Comparison of ENCODE assay signal across 8 mouse cellular contexts in genomic region chr17:35234903-35235302, GRCm38 (mm10). TPM values are rescaled to one million over a fixed set of nuclear protein-coding genes. Genes with fewer than 3 reads are reported as not detected.
DNase-seq lines count a peak whose midpoint lies in the region; ATAC-seq and TF ChIP-seq lines count a peak whose summit lies in the region.

No protein-coding gene starts in this region.

- TF ChIP-seq EP300 in heart, adult 2 months (IDR thresholded peaks at IDR 0.05; ENCODE audit: insufficient read depth, low read depth, low read length), result no peak
- no peak for TF ChIP-seq EP300 in stomach, postnatal 0 days (optimal IDR thresholded peaks at IDR 0.05)

- peak overlapping the region; percentile 92 for H3K9ac ChIP-seq in heart, adult 2 months (ENCODE audit: low read depth, low read length)
- peak overlapping the region; percentile 83 for H3K9ac ChIP-seq in forebrain, embryonic 16.5 days (replicated peaks; ENCODE audit: low read depth, low read length)
- H3K9ac ChIP-seq in stomach, postnatal 0 days (ENCODE audit: low read length), result peak overlapping the region; percentile 86

- DNase-seq in heart, adult 2 months, result peak; percentile 65 to 73
- DNase-seq in heart, adult 8-10 months (ENCODE audit: low spot score), result no peak
- DNase-seq in adrenal gland, postnatal 36 days, result peak; percentile 59 to 69
- DNase-seq in kidney, adult 9 months, result peak; percentile 41
- peak; percentile 69 to 78 for DNase-seq in lung, postnatal 4 days
- peak; percentile 66 for DNase-seq in stomach, postnatal 0 days (ENCODE audit: low spot score)
- DNase-seq in layer of hippocampus, postnatal 14 days (ENCODE audit: low spot score in 2 of 2), result no peak

- WGBS in heart, adult 2 months, result under 1% methylated on average over 31 of the region's 31 CpGs
- WGBS in forebrain, embryonic 16.5 days, result 9% methylated on average over 31 of the region's 31 CpGs
- 4% methylated on average over 31 of the region's 31 CpGs for WGBS in stomach, postnatal 0 days

- peak overlapping the region; percentile 94 for H3K27ac ChIP-seq in heart, adult 2 months
- H3K27ac ChIP-seq in forebrain, embryonic 16.5 days (ENCODE audit: low read length), result peak overlapping the region; percentile 97
- H3K27ac ChIP-seq in stomach, postnatal 0 days (replicated peaks), result peak overlapping the region; percentile 97

- H3K4me1 ChIP-seq in heart, adult 2 months (ENCODE audit: control insufficient read depth, insufficient read depth, low read length), result peaks cover 5% of the 10 kb centered on the region; the same call in 1 of the 2 replicates
- peaks cover 33% of the 10 kb centered on the region for H3K4me1 ChIP-seq in forebrain, embryonic 16.5 days (replicated peaks; ENCODE audit: control insufficient read depth, insufficient read depth, low read length)
- peaks cover 2% of the 10 kb centered on the region for H3K4me1 ChIP-seq in stomach, postnatal 0 days (replicated peaks; ENCODE audit: control insufficient read depth, insufficient read depth)

- no peak for ATAC-seq in forebrain, embryonic 16.5 days
- ATAC-seq in stomach, postnatal 0 days (ENCODE audit: low FRiP score, low TSS enrichment), result 0 out of 2 replicates have a peak, but pooled peaks have one; percentile 5

- TF ChIP-seq POLR2A in heart, adult 2 months (IDR thresholded peaks at IDR 0.05; ENCODE audit: insufficient read depth, low read depth, low read length), result no peak

- H3K4me3 ChIP-seq in heart, adult 2 months, result peak overlapping the region; percentile 67
- peak overlapping the region; percentile 65 for H3K4me3 ChIP-seq in forebrain, embryonic 16.5 days (replicated peaks; ENCODE audit: low read length)
- peak overlapping the region; percentile 56 for H3K4me3 ChIP-seq in stomach, postnatal 0 days (ENCODE audit: low read depth, low read length)

- H3K79me2 ChIP-seq in heart, adult 2 months (replicated peaks; ENCODE audit: control insufficient read depth, insufficient read depth, low read length), result peaks cover 2% of the 10 kb centered on the region

- H3K9me3 ChIP-seq in forebrain, embryonic 16.5 days (ENCODE audit: control insufficient read depth, low read length), result no peaks in the 10 kb centered on the region
- H3K9me3 ChIP-seq in stomach, postnatal 0 days (ENCODE audit: control insufficient read depth, low read length), result no peaks in the 10 kb centered on the region

- no peaks in the 10 kb centered on the region for H3K27me3 ChIP-seq in heart, adult 2 months (ENCODE audit: control insufficient read depth, insufficient read depth, low read length)
- no peaks in the 10 kb centered on the region for H3K27me3 ChIP-seq in forebrain, embryonic 16.5 days (replicated peaks; ENCODE audit: control insufficient read depth, insufficient read depth, low read length)
- no peaks in the 10 kb centered on the region for H3K27me3 ChIP-seq in stomach, postnatal 0 days (ENCODE audit: control insufficient read depth, insufficient read depth, low read length)

- TF ChIP-seq CTCF in heart, adult 2 months (IDR thresholded peaks at IDR 0.05), result no peak
- TF ChIP-seq CTCF in stomach, postnatal 0 days (IDR thresholded peaks at IDR 0.05; ENCODE audit: low read depth), result peak; percentile 30; the same call in 1 of the 2 replicates

- peak overlapping the region; percentile 94 for H3K4me2 ChIP-seq in forebrain, embryonic 16.5 days (ENCODE audit: low read length)
- peak overlapping the region; percentile 91 for H3K4me2 ChIP-seq in stomach, postnatal 0 days (replicated peaks; ENCODE audit: low read depth)

- intact Hi-C loops in heart, adult 2 months (cut with DNase I), result loop anchor here (5.0 to 10.0 kb wide), 3 partner anchors 113 to 380 kb away; partner anchors contain the start of genes Csnk2b, Gpank1, Nelfe and Skiv2l

- H3K36me3 ChIP-seq in heart, adult 2 months (ENCODE audit: control insufficient read depth, insufficient read depth, low read length), result no peaks in the 10 kb centered on the region
- H3K36me3 ChIP-seq in forebrain, embryonic 16.5 days (ENCODE audit: control insufficient read depth, insufficient read depth), result no peaks in the 10 kb centered on the region
- H3K36me3 ChIP-seq in stomach, postnatal 0 days (ENCODE audit: control insufficient read depth, insufficient read depth, low read length), result no peaks in the 10 kb centered on the region; the same call in 1 of the 2 replicates

RNA-seq across cellular contexts. Expression of gene Nfkbil1, which starts 0.7 kb away (rescaled TPM):
- 1 to 10 TPM; 6.5 to 8.2 TPM for total RNA-seq in heart, adult 2 months (2021)
- 3.9 and 5.0 TPM in 2 replicates for polyA plus RNA-seq in heart, adult 2 months (2012; rRNA removed)
- total RNA-seq in heart, adult 8-10 months (2022), result 1 to 10 TPM; 8.2 to 9.4 (median 8.5) TPM
- 10 to 100 TPM; 15.5 to 20.1 TPM for total RNA-seq in adrenal gland, postnatal 36 days (2021)
- 9.5 and 10.7 TPM in 2 replicates for polyA plus RNA-seq in forebrain, embryonic 16.5 days (2015; fragmentation: Nextera tagmentation; extraction: Ambion mirVana)
- 7.4 and 7.5 TPM in 2 replicates for polyA plus RNA-seq in stomach, postnatal 0 days (2015; fragmentation: Nextera tagmentation; extraction: Ambion mirVana)
- total RNA-seq in layer of hippocampus, postnatal 14 days (2021), result 10 to 100 TPM; 13.2 to 14.5 TPM

RNA-seq across cellular contexts. Expression of gene Atp6v1g2, which starts 1.4 kb away (rescaled TPM):
- 1 to 10 TPM; 3.0 to 3.2 TPM for total RNA-seq in heart, adult 2 months (2021)
- 6.4 and 10.1 TPM in 2 replicates for polyA plus RNA-seq in heart, adult 2 months (2012; rRNA removed)
- total RNA-seq in heart, adult 8-10 months (2022), result 1 to 10 TPM; 1.7 to 3.6 (median 1.9) TPM
- 1 to 10 TPM; 4.8 to 6.7 TPM for total RNA-seq in adrenal gland, postnatal 36 days (2021)
- polyA plus RNA-seq in forebrain, embryonic 16.5 days (2015; fragmentation: Nextera tagmentation; extraction: Ambion mirVana), result 46.2 and 64.8 TPM in 2 replicates
- 3.0 and 3.6 TPM in 2 replicates for polyA plus RNA-seq in stomach, postnatal 0 days (2015; fragmentation: Nextera tagmentation; extraction: Ambion mirVana)
- total RNA-seq in layer of hippocampus, postnatal 14 days (2021), result 100 to 1,000 TPM; 485 to 488 TPM

RNA-seq across cellular contexts. Expression of gene Ddx39b, which starts 6.6 kb away (rescaled TPM):
- total RNA-seq in heart, adult 2 months (2021), result 10 to 100 TPM; 82.3 to 83.4 TPM
- polyA plus RNA-seq in heart, adult 2 months (2012; rRNA removed), result 148 and 178 TPM in 2 replicates
- 10 to 100 TPM; 76.7 to 92.1 (median 86.6) TPM for total RNA-seq in heart, adult 8-10 months (2022)
- total RNA-seq in adrenal gland, postnatal 36 days (2021), result 100 to 1,000 TPM; 199 to 225 TPM
- 466 and 471 TPM in 2 replicates for polyA plus RNA-seq in forebrain, embryonic 16.5 days (2015; fragmentation: Nextera tagmentation; extraction: Ambion mirVana)
- 143 and 145 TPM in 2 replicates for polyA plus RNA-seq in stomach, postnatal 0 days (2015; fragmentation: Nextera tagmentation; extraction: Ambion mirVana)
- 100 to 1,000 TPM; 234 to 244 TPM for total RNA-seq in layer of hippocampus, postnatal 14 days (2021)

RNA-seq across cellular contexts. Expression of gene Gm16181, which starts 14.3 kb away (rescaled TPM):
- not detected for total RNA-seq in heart, adult 2 months (2021)
- 2.1 and 3.2 TPM in 2 replicates for polyA plus RNA-seq in heart, adult 2 months (2012; rRNA removed)
- under 1 TPM in 1 of 4 experiments, not detected in 3; 0.72 TPM for total RNA-seq in heart, adult 8-10 months (2022)
- total RNA-seq in adrenal gland, postnatal 36 days (2021), result not detected
- polyA plus RNA-seq in forebrain, embryonic 16.5 days (2015; fragmentation: Nextera tagmentation; extraction: Ambion mirVana), result 0.62 TPM in 1 of 2 replicates, not detected in the other
- polyA plus RNA-seq in stomach, postnatal 0 days (2015; fragmentation: Nextera tagmentation; extraction: Ambion mirVana), result 0.27 and 0.33 TPM in 2 replicates
- total RNA-seq in layer of hippocampus, postnatal 14 days (2021), result not detected

RNA-seq across cellular contexts. Expression of gene H2-D1, which starts 27.6 kb away (rescaled TPM):
- total RNA-seq in heart, adult 2 months (2021), result 100 to 1,000 TPM; 105 to 131 TPM
- polyA plus RNA-seq in heart, adult 2 months (2012; rRNA removed), result 222 and 286 TPM in 2 replicates
- 100 to 1,000 TPM; 108 to 169 (median 117) TPM for total RNA-seq in heart, adult 8-10 months (2022)
- total RNA-seq in adrenal gland, postnatal 36 days (2021), result 100 to 1,000 TPM; 170 to 266 TPM
- polyA plus RNA-seq in forebrain, embryonic 16.5 days (2015; fragmentation: Nextera tagmentation; extraction: Ambion mirVana), result 48.1 and 65.7 TPM in 2 replicates
- 303 and 307 TPM in 2 replicates for polyA plus RNA-seq in stomach, postnatal 0 days (2015; fragmentation: Nextera tagmentation; extraction: Ambion mirVana)
- total RNA-seq in layer of hippocampus, postnatal 14 days (2021), result 10 to 100 TPM; 14.5 to 14.8 TPM

Comparison
In these comparisons a context has a peak if more than half of its experiments do, and no peak if none do; other contexts are left out.
1. DNase-seq: peak in heart, adult 2 months (2 of 2), adrenal gland, postnatal 36 days (2 of 2), kidney, adult 9 months (single experiment), lung, postnatal 4 days (2 of 2) and stomach, postnatal 0 days (single experiment); none in heart, adult 8-10 months (single experiment) and layer of hippocampus, postnatal 14 days (0 of 2).
2. RNA of gene Atp6v1g2, which starts 1.4 kb away (total RNA-seq): 485 to 488 TPM in layer of hippocampus, postnatal 14 days; 4.8 to 6.7 TPM in adrenal gland, postnatal 36 days, 3.0 to 3.2 TPM in heart, adult 2 months and 1.7 to 3.6 TPM in heart, adult 8-10 months; every median in the first group is over 10 times any median in the second.
3. Peak in every context shown above with its lines, with median percentiles within 50 percentile points of each other: H3K27ac ChIP-seq, H3K4me3 ChIP-seq and H3K9ac ChIP-seq.